Mouse (Mus musculus) ovary, adult 18-20 months (tissue): Measurements from ENCODE around the gene Gm13698.
A peak's percentile ranks its signal among the peaks of the same experiment; 100 is the strongest.
"Not testable (repeated sequence)": the region's sequence is repeated elsewhere in the genome, so short reads cannot be mapped to it uniquely, and the experiment has no call there.

ENCODE experiments used
- DNase-seq: peaks from one replicate; pipeline ENCODE4 v3.0.0; 2022; ENCODE audit warnings: low spot score, mixed read lengths

Gm13698 gene

DNA sequence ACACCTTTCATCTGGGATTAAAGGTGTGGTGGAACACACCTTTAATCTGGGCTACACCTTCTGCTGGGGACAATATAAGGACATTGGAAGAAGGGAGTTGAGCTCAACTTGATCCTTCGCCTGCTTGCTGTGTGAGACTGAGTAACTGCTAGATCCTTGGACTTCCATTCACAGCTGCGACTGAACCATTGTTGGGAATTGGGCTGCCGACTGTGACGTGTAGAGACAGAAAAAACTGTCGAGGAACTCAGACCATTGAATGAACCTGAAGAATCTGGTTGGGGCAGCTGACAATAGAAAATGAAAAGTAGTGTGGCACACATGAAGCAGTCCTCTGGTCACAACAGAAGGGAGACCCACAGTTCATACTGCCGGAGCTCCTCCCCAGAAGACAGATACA, at the start of gene Gm13698:
Gene Gm13698 (plus strand): TSS at position 301 of the 400 bp plus-strand sequence.
- not testable (repeated sequence) for DNase-seq

- no peak for DNase-seq
Measured at GRCm38 (mm10) chr2:83929478-83930088, 25.9 kb upstream of the Gm13698 start.

- peak; percentile 36 for DNase-seq
Measured at GRCm38 (mm10) chr2:83940931-83941361, 14.5 kb upstream of the Gm13698 start, which contains the start of gene Zswim2. Gene Zswim2, minus strand, starts transcription at chr2:83941228.

DNA sequence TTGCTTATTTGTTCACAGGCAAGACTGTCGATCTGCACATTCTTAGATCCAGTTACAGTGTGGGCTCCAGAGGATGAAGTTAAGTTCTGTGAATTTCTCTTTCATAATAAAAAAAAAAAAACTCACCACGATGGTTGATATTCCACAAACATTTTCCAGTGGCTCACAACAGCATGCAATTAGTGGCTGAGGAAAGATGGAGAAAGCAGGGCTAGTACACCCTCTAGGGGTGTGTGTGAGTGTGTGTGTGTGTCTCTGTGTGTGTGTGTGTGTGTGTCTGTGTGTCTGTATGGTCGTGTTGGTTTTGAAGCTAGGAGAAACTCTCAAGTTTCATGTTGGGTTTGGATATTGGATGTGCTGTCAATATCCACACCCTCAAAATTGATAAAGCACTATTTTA, 14.1 kb upstream of the Gm13698 start:
- no peak for DNase-seq

- DNase-seq = no peak
Measured at GRCm38 (mm10) chr2:83941792-83942191, 13.7 kb upstream of the Gm13698 start.

GRCm38 (mm10) chr2:83961203-83961602, 5.7 kb downstream of the Gm13698 start, which contains the start of gene Gm13693:
Gene Gm13693, plus strand, starts transcription at chr2:83961503.
- not testable (repeated sequence) for DNase-seq

- DNase-seq = not testable (repeated sequence)
Measured at GRCm38 (mm10) chr2:83967013-83967412, 11.5 kb downstream of the Gm13698 start, which contains the start of gene Gm13695. Gene Gm13695, plus strand, starts transcription at chr2:83967313.

DNA sequence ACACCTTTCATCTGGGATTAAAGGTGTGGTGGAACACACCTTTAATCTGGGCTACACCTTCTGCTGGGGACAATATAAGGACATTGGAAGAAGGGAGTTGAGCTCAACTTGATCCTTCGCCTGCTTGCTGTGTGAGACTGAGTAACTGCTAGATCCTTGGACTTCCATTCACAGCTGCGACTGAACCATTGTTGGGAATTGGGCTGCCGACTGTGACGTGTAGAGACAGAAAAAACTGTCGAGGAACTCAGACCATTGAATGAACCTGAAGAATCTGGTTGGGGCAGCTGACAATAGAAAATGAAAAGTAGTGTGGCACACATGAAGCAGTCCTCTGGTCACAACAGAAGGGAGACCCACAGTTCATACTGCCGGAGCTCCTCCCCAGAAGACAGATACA, 17.3 kb downstream of the Gm13698 start, which contains the start of gene Gm13696:
Gene Gm13696 (plus strand): TSS at position 301 of the 400 bp plus-strand sequence.
- DNase-seq = not testable (repeated sequence)

DNA sequence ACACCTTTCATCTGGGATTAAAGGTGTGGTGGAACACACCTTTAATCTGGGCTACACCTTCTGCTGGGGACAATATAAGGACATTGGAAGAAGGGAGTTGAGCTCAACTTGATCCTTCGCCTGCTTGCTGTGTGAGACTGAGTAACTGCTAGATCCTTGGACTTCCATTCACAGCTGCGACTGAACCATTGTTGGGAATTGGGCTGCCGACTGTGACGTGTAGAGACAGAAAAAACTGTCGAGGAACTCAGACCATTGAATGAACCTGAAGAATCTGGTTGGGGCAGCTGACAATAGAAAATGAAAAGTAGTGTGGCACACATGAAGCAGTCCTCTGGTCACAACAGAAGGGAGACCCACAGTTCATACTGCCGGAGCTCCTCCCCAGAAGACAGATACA, 23.1 kb downstream of the Gm13698 start, which contains the start of gene Gm13694:
Gene Gm13694 (plus strand): TSS at position 301 of the 400 bp plus-strand sequence.
- not testable (repeated sequence) for DNase-seq

GRCm38 (mm10) chr2:83984443-83984842, 28.9 kb downstream of the Gm13698 start, which contains the start of gene Gm13697:
Gene Gm13697, plus strand, starts transcription at chr2:83984743.
- not testable (repeated sequence) for DNase-seq

DNA sequence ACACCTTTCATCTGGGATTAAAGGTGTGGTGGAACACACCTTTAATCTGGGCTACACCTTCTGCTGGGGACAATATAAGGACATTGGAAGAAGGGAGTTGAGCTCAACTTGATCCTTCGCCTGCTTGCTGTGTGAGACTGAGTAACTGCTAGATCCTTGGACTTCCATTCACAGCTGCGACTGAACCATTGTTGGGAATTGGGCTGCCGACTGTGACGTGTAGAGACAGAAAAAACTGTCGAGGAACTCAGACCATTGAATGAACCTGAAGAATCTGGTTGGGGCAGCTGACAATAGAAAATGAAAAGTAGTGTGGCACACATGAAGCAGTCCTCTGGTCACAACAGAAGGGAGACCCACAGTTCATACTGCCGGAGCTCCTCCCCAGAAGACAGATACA, 34.8 kb downstream of the Gm13698 start, which contains the start of gene Gm13691:
Gene Gm13691 (plus strand): TSS at position 301 of the 400 bp plus-strand sequence.
- DNase-seq = not testable (repeated sequence)

DNA sequence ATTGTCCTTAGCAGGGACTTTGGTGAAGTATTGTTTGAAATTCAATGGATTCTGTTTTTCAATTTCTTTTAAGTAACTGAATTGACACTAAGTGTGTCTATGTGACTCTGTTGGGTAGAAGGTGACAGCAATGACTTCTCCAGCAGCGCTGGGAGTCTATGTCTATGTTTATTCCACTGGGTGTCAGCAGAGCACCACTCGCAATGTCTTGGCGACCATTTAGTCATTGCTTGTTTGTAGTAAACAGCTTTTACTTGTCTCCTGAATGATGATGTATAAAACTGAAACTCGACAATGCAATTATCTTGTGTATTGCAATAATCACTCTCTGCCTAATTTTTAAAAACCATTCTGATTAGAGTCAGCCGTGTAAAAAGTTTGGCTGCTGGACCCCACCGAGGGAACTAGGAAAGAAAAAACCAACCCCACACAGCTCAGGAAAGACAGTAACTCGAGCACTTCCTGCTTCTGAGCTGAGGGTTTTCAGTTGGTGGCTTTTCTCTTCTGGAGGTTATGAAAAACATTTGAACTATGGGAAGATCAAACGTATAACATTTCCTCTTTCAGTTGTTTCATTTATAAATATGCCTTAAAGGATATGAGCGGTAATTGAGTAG, 38.3 kb downstream of the Gm13698 start:
- DNase-seq = not testable (repeated sequence)

DNA sequence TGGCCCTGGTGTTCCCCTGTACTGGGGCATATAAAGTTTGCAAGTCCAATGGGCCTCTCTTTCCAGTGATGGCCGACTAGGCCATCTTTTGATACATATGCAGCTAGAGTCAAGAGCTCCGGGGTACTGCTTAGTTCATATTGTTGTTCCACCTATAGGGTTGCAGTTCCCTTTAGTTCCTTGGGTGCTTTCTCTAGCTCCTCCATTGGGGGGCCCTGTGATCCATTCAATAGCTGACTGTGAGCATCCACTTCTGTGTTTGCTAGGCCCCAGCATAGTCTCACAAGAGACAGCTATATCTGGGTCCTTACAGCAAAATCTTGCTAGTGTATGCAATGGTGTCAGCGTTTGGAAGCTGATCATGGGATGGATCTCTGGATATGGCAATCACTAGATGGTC, 39.0 kb downstream of the Gm13698 start:
- not testable (repeated sequence) for DNase-seq
